Mouse (Mus musculus) retina, postnatal 1 day (tissue): ENCODE results near the gene Gm20431.
"Not testable (repeated sequence)": the region's sequence is repeated elsewhere in the genome, so short reads cannot be mapped to it uniquely, and the experiment has no call there.

ENCODE experiments used
- DNase-seq: peaks from one replicate; pipeline ENCODE4 v3.0.0-alpha.2; 2012

Gm20431 gene

GRCm38 (mm10) chr2:167629665-167630209, 31.6 kb downstream of the Gm20431 start:
- no peak for DNase-seq

- DNase-seq = peak; percentile 52
Observed at GRCm38 (mm10) chr2:167628872-167629271, 32.4 kb downstream of the Gm20431 start.

- DNase-seq = no peak
Observed at GRCm38 (mm10) chr2:167627019-167627418, 34.3 kb downstream of the Gm20431 start.

GRCm38 (mm10) chr2:167625670-167626069, 35.6 kb downstream of the Gm20431 start:
- no peak for DNase-seq

GRCm38 (mm10) chr2:167624368-167625075, 36.8 kb downstream of the Gm20431 start:
- DNase-seq = no peak

- no peak for DNase-seq
Observed at GRCm38 (mm10) chr2:167622965-167623364, 38.3 kb downstream of the Gm20431 start.

- DNase-seq = no peak
Observed at GRCm38 (mm10) chr2:167622352-167622751, 38.9 kb downstream of the Gm20431 start.

- no peak for DNase-seq
Observed at GRCm38 (mm10) chr2:167621255-167622087, 39.8 kb downstream of the Gm20431 start.

- peak; percentile 80 for DNase-seq
Observed at GRCm38 (mm10) chr2:167617472-167617871, 43.8 kb downstream of the Gm20431 start.

GRCm38 (mm10) chr2:167617034-167617433, 44.3 kb downstream of the Gm20431 start:
- DNase-seq = no peak

GRCm38 (mm10) chr2:167613335-167613734, 48.0 kb downstream of the Gm20431 start:
- not testable (repeated sequence) for DNase-seq

GRCm38 (mm10) chr2:167612122-167612521, 49.2 kb downstream of the Gm20431 start:
- no peak for DNase-seq

- no peak for DNase-seq
Observed at GRCm38 (mm10) chr2:167611287-167611686, 50.0 kb downstream of the Gm20431 start.

- no peak for DNase-seq
Observed at GRCm38 (mm10) chr2:167606745-167607123, 54.6 kb downstream of the Gm20431 start.

- no peak for DNase-seq
Observed at GRCm38 (mm10) chr2:167605817-167606744, 55.2 kb downstream of the Gm20431 start.

- peak; percentile 86 for DNase-seq
Observed at GRCm38 (mm10) chr2:167605178-167605794, 56.0 kb downstream of the Gm20431 start.

- no peak for DNase-seq
Observed at GRCm38 (mm10) chr2:167602978-167603377, 58.3 kb downstream of the Gm20431 start.

- DNase-seq = no peak
Observed at GRCm38 (mm10) chr2:167602364-167602763, 58.9 kb downstream of the Gm20431 start.

GRCm38 (mm10) chr2:167600481-167600995, 60.8 kb downstream of the Gm20431 start:
- no peak for DNase-seq

GRCm38 (mm10) chr2:167599917-167600316, 61.4 kb downstream of the Gm20431 start:
- no peak for DNase-seq

- DNase-seq = no peak
Observed at GRCm38 (mm10) chr2:167599195-167599594, 62.1 kb downstream of the Gm20431 start.
